Mouse (Mus musculus) limb, embryonic 10.5 days (tissue): ENCODE results near the gene Gphn. TPM values are rescaled to one million over a fixed set of nuclear protein-coding genes. Genes with fewer than 3 reads are reported as not detected.
"Not testable (repeated sequence)": the region's sequence is repeated elsewhere in the genome, so short reads cannot be mapped to it uniquely, and the experiment has no call there.

ENCODE experiments used
- DNase-seq: peaks from one replicate; pipeline ENCODE4 v3.0.0-alpha.2; 2017; ENCODE audit warnings: low spot score
- H3K27ac ChIP-seq: fragments of 300-500 bp; sonication (generic); 2 replicates; pipeline ENCODE4 v1.5.1; 2016; ENCODE audit warnings: mild to moderate bottlenecking
- H3K27me3 ChIP-seq: fragments of 300-500 bp; sonication (generic); 2 replicates; pipeline ENCODE4 v1.6.1; 2016; ENCODE audit warnings: low read depth, mild to moderate bottlenecking; ENCODE audit not compliant: poor library complexity, severe bottlenecking
- H3K36me3 ChIP-seq: fragments of 300-500 bp; sonication (generic); 2 replicates; pipeline ENCODE4 v1.6.1; 2016; ENCODE audit warnings: mild to moderate bottlenecking, moderate library complexity
- H3K4me1 ChIP-seq: fragments of 300-500 bp; sonication (generic); 2 replicates; pipeline ENCODE4 v1.6.1; 2016
- H3K4me3 ChIP-seq: fragments of 300-500 bp; sonication (generic); 2 replicates; pipeline ENCODE4 v1.5.1; 2016; ENCODE audit warnings: mild to moderate bottlenecking, moderate library complexity
- H3K9me3 ChIP-seq: fragments of 300-500 bp; sonication (generic); replicated peaks from 2 replicates; pipeline ENCODE4 v1.6.1; 2016; ENCODE audit warnings: mild to moderate bottlenecking
- WGBS: fragments of 180-500 bp; shearing (Covaris S2); methylation state at CpG from one replicate; pipeline ENCODE4 v1.1.7; 2016; 5-methylcytosine and 5-hydroxymethylcytosine counted together
- polyA plus RNA-seq: library from polyadenylated mRNA; unstranded; fragments of >200 nt; fragmentation: Nextera tagmentation; extraction: Ambion mirVana; gene quantifications from 2 replicates; pipeline ENCODE4 v1.2.1, GENCODE M21; 2016

Gene Gphn
- polyA plus RNA-seq, 1 experiment from 2014 or later = 9.8 TPM

DNA sequence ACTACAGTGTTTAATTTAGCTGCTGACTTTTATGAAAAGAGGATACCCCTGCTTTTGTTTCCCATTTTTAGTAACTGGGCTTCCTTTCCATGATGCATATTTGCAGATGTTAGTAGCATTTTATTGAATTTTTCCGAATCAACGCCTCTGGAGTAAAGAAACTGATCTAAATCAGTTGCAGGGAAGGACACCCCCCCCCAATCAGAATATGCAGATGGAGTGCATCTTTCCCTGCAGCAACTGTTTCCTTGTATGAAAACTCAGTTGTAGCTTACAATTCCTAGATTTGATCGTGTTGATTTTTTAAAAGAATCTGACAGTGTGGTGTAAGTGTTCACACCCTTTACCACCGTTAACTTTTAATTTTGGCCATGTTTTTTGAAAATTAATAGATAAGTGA is 2.0 kb downstream of the Gphn start:
- peak overlapping the region; percentile 83 for H3K4me3 ChIP-seq

DNA sequence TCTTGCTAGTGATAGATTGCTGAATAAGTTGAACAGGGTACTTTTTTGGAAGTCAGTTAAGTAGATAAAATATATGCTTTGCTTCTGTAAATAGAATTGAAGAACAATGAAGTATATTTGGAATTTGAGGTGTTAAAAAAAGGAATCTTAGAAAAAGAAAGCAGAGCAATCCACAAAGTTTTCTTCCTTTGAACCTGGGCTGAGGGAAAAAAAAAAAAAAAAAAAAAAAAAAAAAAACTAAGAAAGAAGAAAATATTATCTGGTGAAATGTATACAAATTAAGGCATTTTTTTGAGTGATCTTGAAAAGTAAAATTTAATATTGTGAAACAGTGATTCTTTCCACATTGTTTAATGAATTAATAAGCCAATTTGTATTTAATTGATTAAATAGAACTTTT is 6.4 kb downstream of the Gphn start:
- H3K9me3 ChIP-seq = no peaks in the 10 kb centered on the region
- no peak overlapping the region for H3K4me3 ChIP-seq
- no peaks in the 10 kb centered on the region for H3K27me3 ChIP-seq
- no peak for DNase-seq
- no peak overlapping the region for H3K27ac ChIP-seq
- H3K36me3 ChIP-seq = no peaks in the 10 kb centered on the region
- H3K4me1 ChIP-seq = 0 out of 2 replicates have a peak, but pooled peaks cover 2% of the 10 kb centered on the region

More for the DNA sequence above, 2.0 kb downstream of the Gphn start:
- Histone ChIP-seq H3K27ac (no peak overlapping the region), H3K27me3 (no peaks in the 10 kb centered on the region), H3K9me3 (no peaks in the 10 kb centered on the region), H3K36me3 (no peaks in the 10 kb centered on the region), H3K4me1 (peaks cover 9% of the 10 kb centered on the region; the same call in 1 of the 2 replicates)
- DNase-seq = no peak
- 41% methylated on average over 4 of the region's 4 CpGs for WGBS

DNA sequence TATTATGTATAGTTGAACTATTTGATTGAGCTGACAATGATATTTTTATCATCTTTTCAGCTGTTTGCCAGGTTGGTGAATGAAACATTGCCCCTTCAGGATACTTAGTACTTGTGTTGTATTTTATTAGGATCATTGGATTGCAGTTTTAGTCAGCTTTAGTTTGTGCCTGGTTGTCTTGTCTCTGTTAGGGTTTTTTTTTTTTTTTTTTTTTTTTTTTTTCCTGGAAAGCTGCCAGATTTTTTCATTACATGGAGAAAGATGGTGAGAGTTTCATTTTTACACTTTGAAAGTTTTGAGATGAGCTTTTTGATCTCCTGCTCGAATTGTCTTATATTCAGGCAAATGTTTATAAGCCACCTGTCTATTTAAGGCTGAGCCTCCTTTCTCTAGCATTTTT is 22.2 kb downstream of the Gphn start:
- H3K36me3 ChIP-seq = no peaks in the 10 kb centered on the region
- H3K27me3 ChIP-seq = no peaks in the 10 kb centered on the region
- DNase-seq = no peak
- H3K9me3 ChIP-seq = no peaks in the 10 kb centered on the region
- no peak overlapping the region for H3K27ac ChIP-seq
- WGBS = 80% methylated on average over 1 of the region's 1 CpGs
- no peak overlapping the region for H3K4me3 ChIP-seq
- H3K4me1 ChIP-seq = no peaks in the 10 kb centered on the region

DNA sequence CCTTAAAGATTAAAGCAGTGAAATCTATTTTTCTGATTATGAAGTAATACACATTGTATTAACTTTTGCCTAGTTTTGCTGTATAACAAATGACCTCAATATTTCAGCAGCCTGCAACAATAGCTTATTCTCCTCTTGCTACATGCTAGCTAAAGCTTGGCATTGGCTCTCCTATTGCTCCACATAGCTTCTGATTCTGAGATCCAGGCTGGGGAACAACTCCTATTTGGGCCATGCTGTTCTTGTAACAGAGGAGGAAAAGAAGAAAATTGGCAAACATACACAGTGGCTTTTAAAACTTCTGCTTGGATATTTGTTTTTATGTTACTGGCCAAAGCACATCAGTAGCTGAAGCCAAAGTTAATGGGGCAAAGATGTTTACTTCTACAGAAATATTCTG is 23.0 kb downstream of the Gphn start:
- no peak for DNase-seq
- Histone ChIP-seq H3K27ac (no peak overlapping the region), H3K4me1 (no peaks in the 10 kb centered on the region), H3K36me3 (no peaks in the 10 kb centered on the region), H3K4me3 (no peak overlapping the region), H3K27me3 (no peaks in the 10 kb centered on the region), H3K9me3 (no peaks in the 10 kb centered on the region)

DNA sequence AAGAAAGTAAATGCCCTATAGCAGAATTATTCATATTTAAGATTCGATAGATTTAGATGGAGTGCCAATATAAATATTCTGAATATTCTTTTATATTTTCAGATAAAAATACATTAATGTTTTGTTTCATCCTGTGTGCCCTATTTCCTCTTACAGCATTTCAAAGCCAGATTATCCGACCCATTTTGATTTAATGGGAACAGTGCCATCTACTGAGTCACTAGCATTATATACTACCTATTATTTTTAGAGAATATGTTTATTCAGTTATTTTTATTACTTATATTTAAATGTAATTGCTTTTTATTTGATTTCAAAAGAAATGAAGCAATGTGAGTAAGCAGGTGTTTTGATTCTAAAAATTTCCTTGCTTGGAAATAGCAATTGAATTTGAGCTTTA is 51.2 kb downstream of the Gphn start:
- Histone ChIP-seq H3K36me3 (no peaks in the 10 kb centered on the region), H3K27me3 (no peaks in the 10 kb centered on the region), H3K27ac (no peak overlapping the region), H3K9me3 (no peaks in the 10 kb centered on the region), H3K4me1 (no peaks in the 10 kb centered on the region), H3K4me3 (no peak overlapping the region)
- 89% methylated on average over 2 of the region's 2 CpGs for WGBS
- DNase-seq = no peak

DNA sequence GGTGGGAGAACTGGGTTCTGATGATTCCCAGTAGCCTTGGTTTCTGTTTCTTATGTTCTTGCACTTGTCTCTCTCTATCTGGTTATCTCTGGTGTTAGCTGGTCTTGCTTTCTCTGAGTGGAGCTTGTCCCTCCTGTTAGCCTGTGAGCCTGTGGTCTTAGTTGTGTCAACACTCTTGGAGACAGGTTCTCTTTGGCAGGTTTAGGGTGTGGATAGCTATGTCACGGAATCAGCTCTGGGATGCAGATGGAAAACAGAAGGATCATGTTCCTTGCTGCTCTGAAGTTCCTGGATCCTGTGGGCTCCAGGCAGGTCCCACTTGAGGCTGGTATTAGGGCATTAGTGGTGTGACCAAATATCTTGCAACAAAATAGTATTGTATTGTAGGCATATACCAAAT is 64.2 kb downstream of the Gphn start:
- 94% methylated on average over 1 of the region's 1 CpGs for WGBS
- Histone ChIP-seq H3K4me3 (no peak overlapping the region), H3K9me3 (no peaks in the 10 kb centered on the region), H3K36me3 (no peaks in the 10 kb centered on the region), H3K27me3 (no peaks in the 10 kb centered on the region), H3K27ac (no peak overlapping the region), H3K4me1 (no peaks in the 10 kb centered on the region)
- no peak for DNase-seq

DNA sequence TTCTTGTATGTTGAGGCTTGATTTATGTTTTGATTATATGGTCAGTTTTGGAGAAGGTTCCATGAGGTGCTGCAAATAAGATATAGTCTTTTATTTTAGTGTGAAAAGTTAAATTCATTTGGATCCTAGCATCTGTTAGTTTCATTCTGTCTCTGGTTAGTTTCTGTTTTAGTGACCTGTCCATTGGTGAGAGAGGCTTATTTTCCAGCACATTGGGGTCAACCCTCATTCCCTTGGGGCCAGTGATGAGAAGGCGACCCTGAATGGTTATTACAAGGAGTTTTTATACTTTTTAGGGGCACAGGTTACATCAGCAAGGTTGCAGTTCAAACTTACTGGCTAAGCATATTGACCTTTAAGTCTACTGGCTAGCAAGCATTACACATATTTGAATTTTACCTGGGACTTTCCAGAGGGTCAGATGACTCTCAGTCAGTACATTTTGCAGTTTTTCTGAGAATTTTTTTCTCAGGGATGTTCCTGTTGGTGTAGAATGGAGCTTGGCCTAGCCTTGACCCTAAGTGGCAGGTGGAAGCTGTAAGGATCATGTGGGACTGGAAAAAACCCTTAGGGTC is 72.7 kb downstream of the Gphn start:
- 92% methylated on average over 1 of the region's 1 CpGs for WGBS
- no peaks in the 10 kb centered on the region for H3K4me1 ChIP-seq
- no peaks in the 10 kb centered on the region for H3K27me3 ChIP-seq
- no peaks in the 10 kb centered on the region for H3K36me3 ChIP-seq
- no peak overlapping the region for H3K4me3 ChIP-seq
- no peak for DNase-seq
- H3K27ac ChIP-seq = no peak overlapping the region
- H3K9me3 ChIP-seq = no peaks in the 10 kb centered on the region

DNA sequence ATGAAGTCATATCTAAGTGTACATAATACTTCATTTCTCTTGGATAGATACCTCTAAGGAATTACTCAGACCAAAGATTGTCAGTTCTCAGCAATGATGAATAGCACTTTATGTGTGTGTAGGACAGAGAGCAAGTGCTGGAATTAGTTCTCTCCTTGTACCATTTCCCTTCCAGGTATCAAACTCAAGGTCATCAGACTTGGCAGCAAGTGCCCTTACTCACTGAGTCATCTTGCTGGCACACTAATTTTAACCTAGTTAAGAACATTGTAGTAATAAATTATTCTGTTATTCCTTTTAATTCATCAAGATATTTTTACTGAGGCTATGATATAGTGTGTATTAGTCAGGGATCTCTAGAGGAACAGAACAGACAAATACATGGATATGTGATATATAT is 88.9 kb downstream of the Gphn start:
- Histone ChIP-seq H3K4me3 (no peak overlapping the region), H3K9me3 (no peaks in the 10 kb centered on the region), H3K27me3 (no peaks in the 10 kb centered on the region), H3K4me1 (no peaks in the 10 kb centered on the region), H3K27ac (no peak overlapping the region), H3K36me3 (no peaks in the 10 kb centered on the region)
- no peak for DNase-seq

DNA sequence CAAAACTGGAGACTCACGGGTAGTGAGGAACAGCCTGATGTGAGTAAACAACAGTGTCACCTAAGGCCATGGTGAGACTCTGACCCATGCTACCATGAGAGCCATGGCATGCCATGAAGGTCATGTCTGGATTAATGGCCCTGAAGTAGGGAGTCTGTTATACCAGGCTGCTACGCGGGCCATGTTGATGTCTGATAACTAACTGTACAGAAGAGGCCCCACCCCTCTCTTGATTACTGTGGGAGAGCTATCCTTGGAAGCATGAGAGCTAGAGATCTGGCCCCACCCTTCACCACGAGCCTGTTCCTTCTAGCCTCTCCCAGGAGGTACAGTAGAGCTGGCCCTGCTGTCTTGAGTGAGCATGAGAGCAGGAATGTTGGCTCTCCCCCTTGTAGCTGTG is 101.8 kb downstream of the Gphn start:
- DNase-seq = no peak
- 93% methylated on average over 4 of the region's 4 CpGs for WGBS

DNA sequence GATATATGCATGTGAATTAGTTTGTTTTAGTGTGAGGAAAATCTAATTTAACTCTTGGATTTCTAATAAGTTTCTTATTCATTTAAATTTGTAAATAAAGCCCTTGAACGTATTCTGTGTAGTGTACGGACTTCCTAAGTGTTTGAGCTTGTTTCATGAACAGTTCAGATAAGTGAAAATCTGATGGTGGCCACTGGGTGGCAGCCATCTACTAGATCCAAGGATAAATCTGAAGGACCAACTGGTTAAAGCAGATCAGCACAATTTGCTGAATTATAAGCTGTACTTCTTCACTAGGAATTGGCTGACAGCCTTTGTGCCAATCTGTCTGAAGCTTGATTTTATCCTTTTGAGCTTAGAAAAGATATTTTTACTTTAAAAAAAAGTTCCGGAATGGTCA is 105.9 kb downstream of the Gphn start:
- 79% methylated on average over 3 of the region's 3 CpGs for WGBS
- no peaks in the 10 kb centered on the region for H3K9me3 ChIP-seq
- H3K4me3 ChIP-seq = no peak overlapping the region
- H3K27me3 ChIP-seq = no peaks in the 10 kb centered on the region
- H3K4me1 ChIP-seq = no peaks in the 10 kb centered on the region
- DNase-seq = peak; percentile 38
- H3K36me3 ChIP-seq = no peaks in the 10 kb centered on the region
- H3K27ac ChIP-seq = no peak overlapping the region

More for the DNA sequence above, 101.8 kb downstream of the Gphn start:
- Histone ChIP-seq H3K4me1 (no peaks in the 10 kb centered on the region), H3K9me3 (no peaks in the 10 kb centered on the region), H3K27ac (no peak overlapping the region), H3K27me3 (no peaks in the 10 kb centered on the region), H3K36me3 (no peaks in the 10 kb centered on the region), H3K4me3 (no peak overlapping the region)

DNA sequence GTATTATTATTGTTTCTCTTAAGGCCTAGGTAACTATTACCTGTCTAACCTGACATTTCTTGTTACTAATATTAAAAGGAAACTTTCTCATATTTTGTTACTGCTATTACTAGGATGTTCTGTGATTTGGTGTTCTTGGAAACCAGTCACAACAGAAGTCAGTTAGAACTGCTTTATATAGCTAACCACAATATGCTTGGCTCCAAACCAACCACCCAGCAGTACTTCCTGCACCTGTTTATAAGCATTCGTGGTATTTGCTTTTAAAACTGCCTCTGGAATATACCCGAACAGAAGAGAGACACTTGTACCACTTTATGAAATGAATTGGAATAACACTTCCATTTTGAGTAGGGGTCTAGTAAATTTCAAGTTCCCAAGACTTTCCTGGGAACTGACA is 130.3 kb downstream of the Gphn start:
- no peak for DNase-seq
- Histone ChIP-seq H3K4me3 (no peak overlapping the region), H3K9me3 (no peaks in the 10 kb centered on the region), H3K36me3 (no peaks in the 10 kb centered on the region), H3K4me1 (no peaks in the 10 kb centered on the region), H3K27ac (no peak overlapping the region), H3K27me3 (no peaks in the 10 kb centered on the region)
- WGBS = 92% methylated on average over 2 of the region's 2 CpGs

DNA sequence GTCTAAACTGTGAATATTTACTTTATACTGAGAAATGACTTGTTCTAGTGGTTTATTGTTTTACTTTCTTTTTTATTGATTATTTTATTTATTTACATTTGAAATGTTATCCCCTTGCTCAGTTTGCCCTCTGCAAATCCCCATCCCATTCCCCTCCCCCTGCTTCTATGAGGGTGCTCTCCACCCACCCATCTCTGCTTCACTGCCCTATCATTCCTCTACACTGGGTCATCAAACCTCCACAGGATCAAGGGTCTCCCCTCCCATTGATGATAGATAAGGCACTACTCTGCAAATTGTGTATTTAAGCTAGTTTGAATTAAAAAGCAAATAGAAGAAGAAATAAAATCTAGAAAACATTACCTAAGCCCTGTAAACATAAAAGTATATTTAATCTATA is 163.1 kb downstream of the Gphn start:
- Histone ChIP-seq H3K9me3 (no peaks in the 10 kb centered on the region), H3K4me1 (no peaks in the 10 kb centered on the region), H3K4me3 (no peak overlapping the region), H3K36me3 (no peaks in the 10 kb centered on the region), H3K27me3 (no peaks in the 10 kb centered on the region), H3K27ac (no peak overlapping the region)
- DNase-seq = no peak

DNA sequence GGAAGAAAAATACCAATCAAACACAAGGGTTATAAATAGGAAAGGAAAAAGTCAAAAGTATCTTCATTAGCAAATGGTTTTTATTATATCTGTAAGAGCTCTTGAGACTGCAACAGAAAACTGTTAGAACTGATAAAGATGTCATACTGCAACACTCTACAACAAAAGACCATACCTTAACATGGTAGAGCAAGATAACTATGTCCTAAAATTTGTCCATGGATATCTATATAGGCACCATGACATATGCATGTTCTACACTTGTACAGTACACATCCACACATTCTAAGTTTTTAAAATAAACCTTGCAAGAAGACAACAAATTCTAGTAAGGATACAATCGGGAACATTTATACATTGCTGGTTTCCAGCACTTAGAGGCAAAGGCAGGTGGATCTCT is 169.1 kb downstream of the Gphn start:
- H3K27ac ChIP-seq = no peak overlapping the region
- H3K36me3 ChIP-seq = no peaks in the 10 kb centered on the region
- no peaks in the 10 kb centered on the region for H3K27me3 ChIP-seq
- H3K4me1 ChIP-seq = no peaks in the 10 kb centered on the region
- 88% methylated on average over 1 of the region's 1 CpGs for WGBS
- no peaks in the 10 kb centered on the region for H3K9me3 ChIP-seq
- H3K4me3 ChIP-seq = no peak overlapping the region
- no peak for DNase-seq

DNA sequence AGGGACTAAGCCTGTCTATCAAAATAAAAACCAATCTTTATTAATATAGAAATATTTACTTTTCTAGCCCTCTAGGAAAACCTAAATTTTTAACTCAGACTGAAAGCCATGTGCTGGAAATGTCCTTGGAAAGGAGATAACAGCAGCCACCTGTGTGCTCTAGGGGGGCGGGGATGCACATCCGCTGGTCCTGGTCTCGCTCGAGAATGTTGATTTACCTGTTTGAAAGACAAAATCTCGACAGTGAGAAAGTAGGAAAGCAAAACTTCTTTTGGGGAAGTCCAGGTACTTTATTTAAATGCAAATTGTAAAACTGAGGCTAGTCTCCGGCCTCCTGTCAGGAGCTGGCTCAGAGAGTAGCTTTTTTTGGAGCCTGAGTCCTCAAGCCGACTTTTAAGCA is 181.3 kb downstream of the Gphn start:
- not testable (repeated sequence) for H3K9me3 ChIP-seq, H3K4me3 ChIP-seq, H3K27me3 ChIP-seq, H3K36me3 ChIP-seq, H3K4me1 ChIP-seq, DNase-seq, H3K27ac ChIP-seq
- WGBS = 64% methylated on average over 7 of the region's 7 CpGs
